Mouse (Mus musculus) bone marrow, adult 2 months (tissue): ENCODE data around the gene Nhlrc2.

ENCODE experiments used
- CTCF ChIP-seq: fragments of 200-500 bp; IDR thresholded peaks from 2 replicates; pipeline ENCODE4 v1.5.1; 2011; ENCODE audit warnings: low read length, control low read depth; ENCODE audit not compliant: control insufficient read depth, insufficient read depth
- POLR2A ChIP-seq: fragments of 200-500 bp; IDR thresholded peaks from 2 replicates; pipeline ENCODE4 v1.6.1; 2011; ENCODE audit warnings: low read depth, mild to moderate bottlenecking, control low read depth, low read length, borderline replicate concordance; ENCODE audit not compliant: control insufficient read depth

DNA sequence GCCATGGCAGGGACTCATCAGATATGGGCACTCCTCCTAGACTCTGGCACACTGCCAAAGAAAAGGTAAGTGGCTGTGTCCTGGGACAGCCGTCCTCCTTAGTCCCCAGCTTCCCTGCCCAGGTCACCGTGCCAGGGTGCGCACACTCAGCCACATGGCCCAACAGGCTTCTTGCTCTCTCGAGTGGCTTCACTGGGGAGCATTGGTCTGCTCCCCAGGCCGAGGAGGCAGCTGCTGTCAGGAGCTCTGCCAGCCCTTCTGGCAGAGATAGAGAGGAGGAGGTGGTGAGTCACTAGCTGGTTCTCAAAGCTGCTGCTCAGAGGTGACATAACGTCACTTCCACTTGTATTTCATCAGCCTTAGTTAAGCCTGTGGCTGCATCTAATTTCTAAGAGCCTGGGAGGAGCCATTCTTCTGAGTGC lies 40.2 kb downstream of the Nhlrc2 start:
- no peak for TF ChIP-seq POLR2A
- no peak for TF ChIP-seq CTCF
